Mouse (Mus musculus): ENCODE data around the gene Hk1.
A peak's percentile ranks its signal among the peaks of the same experiment; 100 is the strongest.

DNA sequence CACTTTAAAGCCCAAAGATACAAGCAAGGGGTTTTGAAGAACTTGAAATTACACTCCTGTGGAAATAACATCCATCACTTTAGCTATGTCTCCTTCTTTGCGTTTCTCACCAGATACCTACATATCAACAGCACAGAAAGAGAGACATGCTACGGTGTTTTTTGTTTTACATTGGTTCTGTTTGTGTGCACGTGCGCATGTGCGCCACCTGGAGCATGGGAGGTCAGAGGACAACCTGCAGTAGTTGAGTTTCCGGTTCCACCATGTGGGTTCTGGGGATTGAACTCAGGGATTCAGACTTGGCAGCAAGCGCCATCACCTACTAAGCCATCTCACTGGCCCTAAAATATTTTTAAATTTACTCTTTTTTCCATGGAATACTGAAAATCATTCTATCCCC is 20.9 kb downstream of the Hk1 start:
- TF ChIP-seq POLR2A (IDR thresholded peaks at IDR 0.05; ENCODE audit: low read depth, low read length) (no peak), CTCF (conservative IDR thresholded peaks at IDR 0.05; ENCODE audit: insufficient read depth, insufficient read length, low read depth, low read length) (peak; percentile 20; the same call in 1 of the 2 replicates)

Data from kidney, adult 2 months (tissue).